Mouse (Mus musculus) c-Kit-negative CD71-positive TER-119-positive erythroid progenitor cells, embryonic 14.5 days (primary cell): ENCODE measurements around the gene Gsc2.

Experiments used
- DNase-seq: peaks from one replicate; pipeline ENCODE4 v3.0.0-alpha.2; 2013; ENCODE audit warnings: low read depth, low spot score

The Gsc2 gene

DNA sequence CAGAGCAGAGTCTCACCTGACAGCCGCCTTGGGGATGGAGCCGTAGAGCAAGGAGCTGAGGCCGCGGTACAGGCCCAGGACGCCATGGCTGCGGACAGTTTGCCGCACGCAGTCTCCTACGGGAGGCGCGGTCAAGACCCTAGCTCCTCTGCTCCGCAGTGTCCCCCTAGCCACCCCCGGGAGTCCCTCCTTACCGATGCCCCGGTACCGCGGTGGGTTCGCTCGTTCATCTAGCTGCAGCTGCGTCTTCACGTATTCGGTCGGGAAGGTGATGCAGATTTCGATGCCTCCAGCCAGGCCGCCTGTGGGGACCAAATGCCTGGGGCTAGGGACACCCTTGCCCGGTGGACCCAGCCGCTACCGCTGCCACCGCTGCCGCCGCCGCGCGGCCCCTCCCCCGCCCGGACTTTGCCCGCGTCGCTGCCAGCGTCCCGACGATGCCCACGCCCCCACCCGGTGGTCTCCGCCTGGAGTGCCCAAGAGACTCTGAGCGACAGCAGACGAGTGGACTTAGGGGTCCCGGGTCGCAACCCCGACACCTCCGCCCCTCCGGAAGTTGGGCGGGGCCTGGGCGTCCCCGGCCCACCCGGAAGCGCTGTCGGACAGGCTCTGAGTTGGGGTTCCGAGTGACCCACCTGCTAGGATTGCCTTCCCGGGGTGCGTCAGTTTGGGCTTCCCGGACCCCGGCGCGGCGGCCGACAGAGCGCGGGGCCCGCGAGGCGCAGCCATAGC lies 12.7 kb upstream of the Gsc2 start:
- DNase-seq = no peak

DNA sequence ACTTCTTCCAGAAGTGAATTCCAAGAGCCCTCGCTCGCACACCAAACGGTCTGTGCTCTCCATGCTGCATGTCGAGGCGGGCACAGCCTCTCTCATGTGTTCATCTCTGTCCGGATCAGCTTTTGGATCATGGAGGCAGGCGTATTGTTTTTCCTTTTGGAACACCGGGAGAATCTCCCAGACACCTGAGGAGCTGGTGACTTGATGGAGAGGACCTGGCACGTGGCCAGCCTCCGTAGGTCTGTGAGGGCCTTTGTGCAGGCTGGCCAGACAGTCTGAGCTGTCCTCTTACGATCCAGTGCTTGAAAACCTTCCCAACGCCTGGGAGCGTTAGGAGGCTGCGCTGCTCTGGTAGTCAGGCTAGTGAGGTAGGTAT lies 7.3 kb upstream of the Gsc2 start:
- no peak for DNase-seq

GRCm38 (mm10) chr16:17921325-17922162 lies 6.7 kb upstream of the Gsc2 start:
- DNase-seq = peak; percentile 89

GRCm38 (mm10) chr16:17920586-17920985 lies 5.7 kb upstream of the Gsc2 start:
- DNase-seq = no peak

- DNase-seq = peak; percentile 91
These were observed 3.7 kb downstream of the Gsc2 start, which contains the start of gene Ess2 for GRCm38 (mm10) chr16:17911052-17911595. Gene Ess2 (minus strand): TSS chr16:17911348.

- DNase-seq = no peak
These were observed 16.4 kb downstream of the Gsc2 start, which contains the start of the genes Dgcr2 and Tssk2 for GRCm38 (mm10) chr16:17898462-17898861. Gene Dgcr2 (minus strand): TSS chr16:17898562. Gene Tssk2 (plus strand): TSS chr16:17898637.

DNA sequence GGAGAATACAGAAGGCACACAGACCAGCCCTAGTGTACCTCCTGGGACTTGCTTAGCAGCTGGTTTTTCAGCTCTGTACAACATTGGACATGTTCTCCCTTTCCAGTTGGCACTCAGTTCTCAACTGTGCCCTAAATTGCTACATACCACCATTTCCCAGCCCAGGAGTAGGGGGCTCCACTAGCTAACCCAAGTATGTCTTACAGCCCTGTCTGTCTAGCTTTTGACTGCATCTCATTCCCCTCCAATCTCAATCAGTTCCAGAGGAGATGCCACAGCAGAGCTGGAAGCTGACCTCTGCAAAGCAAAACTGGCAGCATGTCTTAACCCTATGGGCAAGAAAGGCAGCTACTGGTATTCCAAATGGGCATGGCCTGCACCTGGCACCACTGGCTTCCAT lies 18.8 kb downstream of the Gsc2 start:
- no peak for DNase-seq

- no peak for DNase-seq
These were observed 20.9 kb downstream of the Gsc2 start, which contains the start of gene Tssk1 for GRCm38 (mm10) chr16:17893923-17894322. Gene Tssk1 (plus strand): TSS chr16:17894223.

DNA sequence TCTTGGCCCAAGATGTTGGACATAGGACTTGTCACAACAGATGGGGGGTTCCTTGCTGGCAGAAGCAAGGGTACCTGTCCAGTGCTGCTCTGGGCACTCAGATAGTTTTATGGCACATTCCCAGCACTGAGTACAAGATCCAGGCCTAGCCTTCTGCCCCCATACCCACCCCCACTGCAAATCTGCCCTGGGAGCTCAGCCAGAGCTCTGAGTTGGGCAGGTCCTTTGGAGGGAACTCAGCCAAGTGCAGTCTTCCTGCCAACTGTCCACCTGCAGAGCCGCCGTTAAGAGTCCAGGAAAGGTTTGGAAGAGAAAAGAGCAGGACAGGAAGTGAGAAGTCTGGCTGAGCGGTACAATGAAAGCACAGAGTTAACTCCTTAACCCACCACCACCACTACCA lies 22.3 kb downstream of the Gsc2 start:
- no peak for DNase-seq

- peak; percentile 97 for DNase-seq
These were observed 23.3 kb downstream of the Gsc2 start, which contains the start of gene Gm20518 for GRCm38 (mm10) chr16:17891567-17891959. Gene Gm20518 (minus strand): TSS chr16:17891671.

GRCm38 (mm10) chr16:17890917-17891566 lies 23.8 kb downstream of the Gsc2 start:
- peak; percentile 39 for DNase-seq

- no peak for DNase-seq
These were observed 24.5 kb downstream of the Gsc2 start for GRCm38 (mm10) chr16:17890342-17890727.

GRCm38 (mm10) chr16:17889689-17890341 lies 25.0 kb downstream of the Gsc2 start:
- DNase-seq = no peak

GRCm38 (mm10) chr16:17884116-17884515 lies 30.7 kb downstream of the Gsc2 start:
- DNase-seq = no peak

DNA sequence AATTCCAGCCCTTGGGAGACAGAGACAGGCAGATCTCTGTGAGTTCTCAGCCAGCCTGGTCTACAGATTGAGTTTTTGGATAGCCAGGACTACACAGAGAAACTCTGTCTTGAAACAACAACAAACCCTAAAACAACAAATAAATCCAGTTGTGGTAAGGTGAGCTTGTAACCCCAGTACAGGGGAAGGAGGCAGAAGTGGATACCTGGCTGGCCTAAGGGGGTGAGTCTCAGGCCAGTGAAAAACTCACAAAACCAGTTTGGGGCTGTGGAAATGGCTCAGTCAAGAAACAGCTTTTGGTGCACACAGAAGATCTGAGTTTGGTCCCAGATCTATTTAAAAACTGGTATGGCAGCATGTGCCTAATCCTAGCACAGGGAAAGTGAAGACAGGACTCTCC lies 32.7 kb downstream of the Gsc2 start:
- no peak for DNase-seq

DNA sequence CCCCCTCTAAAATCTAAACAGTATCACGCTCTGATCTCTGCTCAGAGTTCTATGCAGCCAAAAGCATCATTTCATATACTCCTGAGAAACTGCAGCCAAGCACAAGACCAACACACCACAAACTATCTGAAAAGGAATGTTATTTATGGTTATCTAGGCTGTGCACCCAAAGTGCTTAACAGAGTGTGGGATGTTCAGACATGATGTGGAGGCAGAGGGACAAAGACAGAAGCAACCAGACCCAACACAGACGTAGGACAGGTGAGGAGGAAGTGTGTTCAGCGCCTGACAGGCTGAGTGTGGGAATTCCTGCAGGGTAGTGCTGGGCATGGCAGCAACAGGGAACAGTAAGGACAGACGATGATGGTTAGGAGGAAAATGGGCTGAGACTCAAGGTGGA lies 35.3 kb downstream of the Gsc2 start:
- no peak for DNase-seq

- DNase-seq = no peak
These were observed 38.8 kb downstream of the Gsc2 start for GRCm38 (mm10) chr16:17876096-17876495.

DNA sequence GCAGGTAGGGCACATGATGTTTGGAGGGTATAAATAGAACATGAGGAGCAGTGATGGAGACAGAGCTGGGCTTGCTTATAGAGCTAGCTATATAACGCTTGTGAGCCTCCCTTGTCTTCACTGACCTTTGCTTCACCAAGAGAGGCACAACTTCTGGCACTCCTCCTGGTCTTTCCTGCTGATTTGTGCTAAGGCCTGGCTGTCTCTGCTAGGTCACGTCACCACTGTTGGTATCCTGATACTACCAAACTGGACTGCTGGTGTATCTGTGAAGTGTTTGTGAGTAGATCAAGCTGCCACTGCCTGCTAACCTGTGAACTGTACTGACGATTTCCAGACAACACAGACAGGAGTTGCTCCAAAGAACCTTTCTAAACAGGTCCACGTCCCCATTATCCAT lies 39.7 kb downstream of the Gsc2 start:
- no peak for DNase-seq

GRCm38 (mm10) chr16:17872995-17873394 lies 41.9 kb downstream of the Gsc2 start:
- DNase-seq = no peak

DNA sequence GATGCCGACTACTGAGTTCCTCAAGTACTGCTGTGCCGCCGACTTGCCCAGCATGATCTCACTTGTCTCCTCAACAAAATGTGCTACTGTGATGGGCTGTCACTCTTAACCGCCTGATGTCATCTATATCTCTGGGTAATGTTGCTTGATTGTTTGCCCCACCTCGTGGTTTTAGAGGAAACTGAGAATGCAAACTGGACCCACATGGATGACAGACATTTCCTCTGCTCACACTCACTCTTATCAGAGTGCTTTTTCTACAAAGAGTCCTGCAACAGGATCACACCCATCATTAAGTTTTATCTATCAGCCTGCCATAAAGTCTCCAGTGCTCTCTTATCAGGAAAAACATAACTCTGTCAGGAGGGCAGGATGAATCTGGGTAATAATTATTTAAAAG lies 43.6 kb downstream of the Gsc2 start:
- DNase-seq = no peak

- DNase-seq = no peak
These were observed 49.1 kb downstream of the Gsc2 start for GRCm38 (mm10) chr16:17865770-17866169.
